Mouse (Mus musculus): ENCODE measurements around the gene Rgs9.

The Rgs9 gene

DNA sequence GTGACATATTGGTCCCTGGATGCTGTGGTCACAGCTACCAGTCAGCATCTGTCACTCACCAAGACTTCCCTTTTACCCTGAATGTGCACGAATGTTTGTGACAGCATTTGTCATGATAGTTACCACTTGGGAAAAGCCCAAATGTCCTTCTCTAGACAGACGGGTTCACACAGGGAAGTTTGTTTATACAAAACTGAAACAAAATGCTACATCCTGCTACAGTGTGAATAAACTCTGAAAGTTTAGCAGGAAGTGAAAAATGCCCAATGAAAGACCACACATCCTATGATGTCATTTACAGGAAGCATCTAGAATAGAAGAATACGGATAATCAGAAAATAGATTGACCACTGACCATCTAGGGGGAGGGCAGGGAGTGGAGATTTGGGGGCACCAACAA lies 51.0 kb downstream of the Rgs9 start:
- in situ Hi-C loops (cut with MboI, MseI): loop anchor here (5.0 to 25.0 kb wide), 3 partner anchors 200 to 615 kb away; no protein-coding TSS in a partner anchor

DNA sequence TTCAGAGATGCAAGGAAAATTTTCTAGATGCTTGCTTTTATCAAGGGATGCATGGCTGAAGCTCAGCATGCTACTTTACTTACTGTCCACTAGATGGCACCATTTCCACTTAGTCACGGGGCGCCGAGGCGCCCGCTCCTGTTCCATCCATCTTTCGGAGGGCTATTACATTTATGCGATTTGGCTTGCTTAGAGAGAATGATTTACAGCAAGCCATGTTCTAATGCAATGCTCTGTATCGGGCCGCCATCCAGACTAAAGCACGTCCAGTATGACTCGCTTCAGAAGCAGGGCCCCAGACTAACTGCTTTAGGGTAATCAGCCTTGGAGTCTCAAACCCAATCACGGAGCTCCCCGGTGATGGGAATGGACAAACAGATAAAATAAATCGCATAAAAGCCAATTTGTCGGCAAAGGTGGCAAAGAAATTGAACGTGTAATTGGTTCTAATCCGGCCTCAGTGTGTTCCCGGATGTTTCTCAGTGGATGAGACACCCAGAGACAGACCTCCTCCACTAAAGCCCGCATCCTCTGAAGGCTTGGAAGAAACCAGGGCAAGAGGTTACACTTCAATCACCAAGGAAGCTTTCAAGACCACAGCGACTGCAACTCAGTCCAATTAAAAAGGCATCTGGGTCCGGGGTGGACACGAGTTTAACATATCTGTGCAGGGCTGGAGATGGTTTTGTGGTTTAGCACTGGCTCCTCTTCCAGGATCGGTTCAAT lies 53.1 kb downstream of the Rgs9 start:
- in situ Hi-C loops (cut with MboI, MseI): loop anchor here (5.0 to 25.0 kb wide), 3 partner anchors 203 to 618 kb away; no protein-coding TSS in a partner anchor

DNA sequence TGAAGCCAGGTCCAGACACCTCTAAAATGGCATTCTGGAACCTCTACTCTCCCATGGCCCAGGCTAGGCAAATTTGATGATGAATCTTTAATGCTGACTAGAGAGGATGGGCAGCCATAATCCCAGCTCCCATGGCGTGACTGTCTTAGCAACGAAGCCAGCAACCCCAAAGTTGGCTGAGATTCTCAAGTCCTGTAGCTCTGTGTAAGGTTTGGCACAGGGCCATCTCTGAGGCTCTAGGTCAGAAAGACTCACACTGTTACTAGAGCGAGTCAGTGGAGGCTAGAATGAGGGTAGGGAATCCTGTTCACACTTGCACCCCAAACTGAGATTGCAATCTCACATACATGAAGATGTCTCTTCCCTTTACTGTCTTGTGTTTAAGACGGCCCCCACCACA lies 57.8 kb downstream of the Rgs9 start:
- in situ Hi-C loops (cut with MboI, MseI): loop anchor here (25.0 kb wide), 1 partner anchor 622 kb away; no protein-coding TSS in a partner anchor

DNA sequence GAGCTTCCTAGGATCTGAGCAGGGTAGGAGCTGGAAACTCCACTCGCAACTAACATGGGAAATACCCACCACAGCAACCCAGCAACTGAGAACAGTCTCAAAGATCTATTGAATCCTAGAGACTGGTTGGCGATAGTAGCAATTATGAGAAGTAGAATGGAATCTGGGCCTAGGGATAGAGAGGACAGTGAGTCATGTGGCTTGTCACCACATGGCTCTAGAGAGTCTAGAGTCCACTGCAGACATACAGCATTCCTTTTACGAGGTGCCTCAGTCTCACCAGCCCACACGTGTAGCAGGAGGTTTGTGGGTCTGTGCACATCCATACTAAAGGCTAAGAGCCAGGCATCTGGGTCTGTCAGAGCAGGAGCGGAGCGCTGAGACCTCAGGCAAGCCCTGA lies 59.3 kb downstream of the Rgs9 start:
- in situ Hi-C loops (cut with MboI, MseI): loop anchor here (25.0 kb wide), 1 partner anchor 624 kb away; no protein-coding TSS in a partner anchor

DNA sequence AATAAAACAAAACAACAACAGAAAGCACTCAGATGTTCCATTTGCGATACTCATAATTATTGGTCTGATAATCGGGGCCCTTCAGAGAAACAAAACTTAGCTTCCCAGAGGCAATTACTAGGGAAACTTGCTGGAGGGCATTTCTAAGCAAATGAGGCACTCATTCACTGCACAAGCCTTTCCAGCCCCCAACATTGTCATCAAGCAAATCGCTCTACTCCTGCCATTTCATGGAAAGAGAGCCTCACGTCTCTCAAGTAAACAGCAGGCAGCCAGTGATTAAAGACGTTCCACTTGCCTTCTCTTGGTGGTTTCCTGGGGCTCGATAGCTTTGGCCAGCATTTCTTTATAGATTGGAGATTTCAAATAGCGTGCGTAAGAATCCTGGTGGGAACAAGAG lies 60.1 kb downstream of the Rgs9 start:
- in situ Hi-C loops (cut with MboI, MseI): loop anchor here (25.0 kb wide), 1 partner anchor 625 kb away; no protein-coding TSS in a partner anchor

DNA sequence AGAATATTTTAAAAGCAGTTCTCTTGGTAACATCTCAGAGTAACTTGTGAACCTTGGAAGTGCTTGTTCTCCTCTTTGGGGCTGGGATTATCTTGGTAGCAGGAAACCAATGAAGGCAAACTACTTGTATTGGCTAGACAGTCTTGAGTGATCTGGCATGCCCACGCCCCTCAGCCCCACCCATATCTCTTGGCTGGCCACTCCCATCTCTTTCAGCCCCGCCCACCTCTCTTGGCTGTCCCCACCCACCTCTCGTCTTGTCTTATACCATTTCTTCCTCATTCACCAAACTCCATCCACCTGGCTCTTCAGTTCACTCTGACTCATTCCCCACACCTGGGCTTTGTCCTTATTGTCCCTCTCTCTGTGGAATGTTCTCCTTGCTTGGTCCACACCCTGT lies 64.3 kb downstream of the Rgs9 start:
- in situ Hi-C loops (cut with MboI, MseI): loop anchor here (25.0 kb wide), 1 partner anchor 629 kb away; no protein-coding TSS in a partner anchor

DNA sequence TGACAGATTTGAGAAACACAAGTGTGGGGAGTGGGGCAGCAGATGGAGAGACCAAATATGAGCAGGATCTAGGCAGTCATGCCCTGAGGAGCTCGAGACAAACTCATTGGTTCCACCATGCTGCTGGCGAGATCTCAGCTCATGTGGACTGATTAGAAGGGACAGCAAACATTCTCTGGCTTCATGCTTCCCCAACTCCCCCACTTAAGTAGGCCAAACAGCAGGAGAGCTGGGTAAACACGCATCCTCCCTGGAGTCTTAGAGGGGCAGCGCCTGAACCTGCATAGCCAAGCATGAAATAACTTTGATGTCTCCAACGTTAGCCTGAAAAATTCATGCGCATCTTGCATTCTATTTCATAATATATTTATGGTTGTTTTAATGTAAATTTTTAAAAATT lies 65.1 kb downstream of the Rgs9 start:
- in situ Hi-C loops (cut with MboI, MseI): loop anchor here (25.0 kb wide), 1 partner anchor 629 kb away; no protein-coding TSS in a partner anchor

DNA sequence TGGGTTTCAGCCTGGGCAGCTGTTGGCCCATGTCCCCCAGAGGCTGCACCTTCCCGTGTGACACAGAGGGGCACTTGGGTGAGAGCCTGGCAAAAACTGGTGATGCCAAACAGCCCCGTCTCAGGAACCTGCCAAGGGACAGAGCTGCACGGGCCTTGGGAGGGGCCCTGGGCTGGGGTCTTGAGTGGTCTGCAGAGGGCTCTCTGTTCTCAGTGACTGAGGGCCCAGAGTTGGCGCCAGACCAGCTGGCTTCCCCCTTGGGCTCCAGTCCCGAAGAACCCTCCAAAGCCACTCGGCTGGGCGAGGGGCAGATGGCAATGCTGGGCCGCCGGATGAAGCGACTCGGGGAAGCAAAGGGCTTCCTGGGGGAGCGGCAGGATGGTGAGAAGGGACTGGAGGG lies 70.8 kb downstream of the Rgs9 start:
- in situ Hi-C loops (cut with MboI, MseI): loop anchor here (25.0 kb wide), 1 partner anchor 635 kb away; no protein-coding TSS in a partner anchor

DNA sequence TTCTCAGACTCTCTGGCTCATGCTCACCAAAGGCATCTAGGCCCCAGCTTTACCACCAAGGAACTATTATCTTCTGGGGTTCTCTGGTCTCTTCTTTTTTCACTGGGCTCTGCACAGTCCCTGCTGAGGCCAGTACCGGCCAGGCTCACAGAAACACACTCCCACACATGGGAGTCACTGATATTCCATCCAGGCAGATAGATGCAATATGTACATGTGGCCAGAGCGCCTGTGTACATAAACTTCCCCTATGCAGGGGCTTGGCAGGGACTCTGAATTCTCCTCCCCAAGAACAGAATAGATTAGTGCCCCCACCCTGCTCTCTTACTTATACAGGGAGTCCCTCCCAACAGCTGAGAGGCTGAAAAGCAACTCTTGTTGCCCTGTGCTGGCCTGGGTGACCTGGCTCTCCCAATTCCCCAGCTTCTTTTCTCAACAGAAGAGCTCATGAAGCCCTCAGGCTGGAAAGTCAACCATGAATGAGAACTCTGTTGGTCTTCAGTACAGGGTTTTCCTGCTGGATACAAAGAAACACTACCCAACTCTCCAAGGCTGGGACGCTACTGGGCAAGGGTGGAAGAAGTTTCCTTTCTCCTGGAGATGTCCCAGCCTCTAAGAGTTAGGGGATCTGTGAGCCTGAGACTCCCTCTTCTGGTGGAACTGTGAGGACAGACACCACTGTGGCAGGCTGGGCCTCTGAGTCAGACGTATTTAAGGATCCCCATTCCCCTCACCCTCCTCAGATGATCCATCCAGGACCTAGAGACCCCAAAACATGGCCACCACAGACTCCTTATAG lies 76.5 kb downstream of the Rgs9 start:
- in situ Hi-C loops (cut with MboI, MseI): no loop called here

DNA sequence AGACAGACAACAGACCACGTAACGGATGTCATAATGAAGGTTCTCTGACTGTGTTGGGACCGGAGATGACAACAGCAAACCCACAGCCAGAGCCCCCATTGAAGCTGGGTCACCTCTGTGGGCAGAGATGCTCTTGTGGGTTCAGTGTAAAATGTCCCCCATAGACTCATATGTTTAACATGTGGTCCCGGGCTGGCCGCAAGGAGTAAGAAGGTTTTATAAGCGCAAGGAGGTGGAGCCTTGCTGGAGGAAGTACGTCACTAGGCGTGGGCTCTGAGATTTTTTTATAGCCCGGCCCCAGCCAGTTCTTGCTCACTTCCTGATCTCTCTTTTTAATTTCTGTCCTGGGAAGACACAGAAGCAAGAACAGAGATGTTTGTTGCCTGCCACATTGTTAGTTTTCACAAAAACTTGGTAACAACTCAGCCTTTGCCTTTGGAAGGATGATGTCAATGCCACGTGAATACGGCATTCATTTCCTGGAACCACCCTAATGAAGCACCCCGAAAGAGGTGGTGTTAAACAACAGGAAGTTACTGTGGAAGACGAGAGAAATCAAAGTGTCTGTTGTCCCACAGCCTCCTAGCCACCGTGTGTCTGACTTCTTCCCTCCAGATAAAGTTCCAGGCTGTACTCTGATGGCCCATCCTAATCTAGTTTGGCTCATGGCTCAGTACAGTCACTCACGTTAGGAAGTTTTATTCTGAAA lies 79.1 kb downstream of the Rgs9 start:
- in situ Hi-C loops (cut with MboI, MseI): no loop called here

DNA sequence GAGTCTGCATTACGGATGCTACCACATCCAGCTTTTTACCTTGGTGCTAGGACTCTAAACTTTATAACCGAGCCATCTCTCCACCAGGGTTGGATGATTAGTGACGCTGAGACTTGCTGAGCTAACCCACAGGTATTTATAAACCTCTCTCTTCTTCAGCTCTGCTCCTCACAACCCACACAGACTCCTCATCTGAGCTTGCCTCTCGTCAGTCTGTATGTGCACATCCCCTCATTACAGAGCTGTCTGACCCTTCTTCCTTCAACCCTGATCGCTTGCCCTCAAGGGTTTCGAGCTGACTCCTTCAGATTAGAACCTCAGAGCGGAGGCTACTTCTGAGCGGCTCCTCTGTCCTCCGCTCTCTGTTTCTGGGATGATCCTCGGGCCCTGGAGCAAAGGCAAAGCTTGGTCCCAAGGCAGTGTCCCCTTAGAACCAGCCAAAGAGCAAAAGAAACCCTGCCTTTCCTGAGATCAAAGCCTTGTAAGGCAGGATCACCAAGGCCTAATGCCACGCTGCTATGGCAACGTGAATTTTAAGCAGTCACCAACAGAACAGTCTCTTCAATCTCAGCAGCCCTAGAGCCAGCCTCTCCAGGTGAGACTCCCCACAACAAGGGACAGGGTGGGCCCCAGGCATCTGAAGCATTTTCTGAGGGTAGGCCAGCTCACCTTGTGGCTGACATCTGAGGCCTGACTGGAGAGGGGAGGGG lies 79.9 kb downstream of the Rgs9 start:
- in situ Hi-C loops (cut with MboI, MseI): no loop called here

DNA sequence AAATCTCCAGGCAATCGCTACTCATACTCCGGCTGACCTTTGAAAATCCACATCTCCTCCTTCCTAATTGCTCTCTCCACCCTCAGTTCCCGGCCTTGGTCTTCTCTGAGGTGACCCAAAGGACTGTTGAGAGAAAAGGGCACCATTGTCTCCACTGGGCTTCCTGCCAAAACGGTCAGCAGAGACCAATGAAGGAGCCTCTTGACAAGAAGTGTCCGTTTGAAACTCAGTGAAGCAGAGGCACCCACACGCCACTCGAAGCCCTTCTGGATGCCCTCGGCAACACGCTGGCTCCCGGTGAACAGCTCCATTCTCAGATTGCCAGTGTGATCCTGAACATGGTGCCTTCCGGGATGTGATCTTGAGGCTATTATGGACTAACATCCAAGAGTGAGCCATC lies 87.2 kb downstream of the Rgs9 start:
- in situ Hi-C loops (cut with MboI, MseI): no loop called here

DNA sequence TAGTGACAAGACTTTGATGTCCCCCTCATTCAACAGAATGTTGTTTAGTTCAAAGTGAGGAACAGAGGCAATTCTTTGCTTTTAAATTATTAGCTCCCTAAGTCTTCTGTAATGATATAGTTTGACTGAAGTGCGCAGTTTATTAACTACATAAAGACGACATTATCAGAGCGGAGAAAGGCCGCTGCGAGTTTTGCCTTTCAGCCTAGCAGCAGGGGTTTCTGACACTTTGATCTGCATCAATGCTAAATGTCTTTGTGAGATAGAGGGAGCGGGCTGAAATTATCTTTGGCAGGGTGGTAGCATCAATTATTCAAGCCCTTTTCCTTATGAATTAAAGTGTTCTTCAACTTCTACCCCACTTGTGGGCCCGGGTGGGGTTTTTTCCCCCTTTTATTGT lies 87.6 kb downstream of the Rgs9 start:
- in situ Hi-C loops (cut with MboI, MseI): no loop called here

DNA sequence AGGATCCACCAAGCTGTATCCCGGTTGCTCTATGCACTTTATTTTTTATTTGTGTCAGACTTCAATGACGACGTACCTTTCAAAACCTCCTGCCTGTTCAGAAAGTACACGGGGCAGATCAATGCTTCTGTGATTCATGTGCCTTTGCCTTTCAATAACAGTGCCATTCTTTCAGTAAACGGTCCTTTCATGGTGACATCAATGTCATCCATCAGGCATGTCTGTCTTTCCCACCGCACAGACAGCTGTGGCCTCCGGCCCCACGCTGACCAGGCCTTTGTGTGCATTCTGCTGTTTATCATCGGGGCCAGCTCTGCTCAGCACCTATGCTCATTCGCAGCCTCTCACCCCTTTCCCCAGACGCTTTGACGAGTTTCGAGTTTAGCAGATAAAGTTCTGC lies 91.2 kb downstream of the Rgs9 start:
- in situ Hi-C loops (cut with MboI, MseI): no loop called here

DNA sequence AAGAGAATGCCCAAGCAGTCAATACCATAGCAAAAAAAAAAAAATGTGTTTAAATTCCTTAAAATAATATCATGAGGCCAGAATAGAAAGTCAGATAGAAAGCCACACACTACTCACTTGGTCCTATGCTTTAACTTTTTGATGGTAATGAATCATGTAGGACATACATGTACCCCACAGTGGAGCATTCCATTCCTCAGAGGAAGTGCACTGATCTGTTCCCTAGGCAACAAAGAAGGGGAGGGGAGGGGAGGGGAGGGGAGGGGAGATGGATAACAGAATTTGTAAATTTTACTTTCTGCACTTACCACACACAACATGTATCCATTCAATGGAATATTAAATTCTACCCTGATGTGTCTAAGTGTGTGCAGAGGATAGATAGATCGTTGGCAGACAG lies 91.9 kb downstream of the Rgs9 start:
- in situ Hi-C loops (cut with MboI, MseI): no loop called here

DNA sequence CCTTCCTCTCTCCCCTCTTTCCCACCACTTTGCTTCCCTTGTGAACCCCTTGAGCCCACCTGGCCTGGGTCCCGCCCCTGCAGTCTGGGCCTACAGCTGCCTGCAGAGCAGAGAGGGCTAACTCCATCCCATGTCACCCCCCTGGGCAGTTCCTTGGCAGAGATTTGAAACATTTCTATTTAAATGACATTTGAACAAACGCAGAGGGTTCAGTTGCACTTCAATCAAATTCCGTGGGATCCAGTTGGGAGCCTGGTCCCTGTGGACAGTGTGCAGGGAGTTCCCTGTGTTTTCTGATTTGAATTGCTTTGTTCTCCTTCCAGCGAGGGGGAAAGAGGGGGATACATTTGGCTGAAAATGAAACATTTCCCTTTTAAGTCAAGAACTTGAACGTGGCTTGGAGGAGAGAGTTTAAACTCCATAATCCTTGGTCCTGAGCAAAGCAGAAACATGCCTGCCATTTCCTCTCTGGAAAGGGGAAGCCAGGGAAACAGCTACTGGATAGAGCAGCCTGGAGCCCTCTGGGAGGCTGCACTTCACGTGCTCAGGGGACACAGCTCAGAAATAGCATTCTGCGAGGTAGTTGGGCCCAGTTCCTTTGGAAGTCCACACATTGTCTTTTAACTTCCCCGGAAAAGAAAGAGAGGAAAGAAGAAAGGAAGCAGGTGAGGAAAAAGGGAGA lies 98.2 kb downstream of the Rgs9 start:
- in situ Hi-C loops (cut with MboI, MseI): no loop called here

DNA sequence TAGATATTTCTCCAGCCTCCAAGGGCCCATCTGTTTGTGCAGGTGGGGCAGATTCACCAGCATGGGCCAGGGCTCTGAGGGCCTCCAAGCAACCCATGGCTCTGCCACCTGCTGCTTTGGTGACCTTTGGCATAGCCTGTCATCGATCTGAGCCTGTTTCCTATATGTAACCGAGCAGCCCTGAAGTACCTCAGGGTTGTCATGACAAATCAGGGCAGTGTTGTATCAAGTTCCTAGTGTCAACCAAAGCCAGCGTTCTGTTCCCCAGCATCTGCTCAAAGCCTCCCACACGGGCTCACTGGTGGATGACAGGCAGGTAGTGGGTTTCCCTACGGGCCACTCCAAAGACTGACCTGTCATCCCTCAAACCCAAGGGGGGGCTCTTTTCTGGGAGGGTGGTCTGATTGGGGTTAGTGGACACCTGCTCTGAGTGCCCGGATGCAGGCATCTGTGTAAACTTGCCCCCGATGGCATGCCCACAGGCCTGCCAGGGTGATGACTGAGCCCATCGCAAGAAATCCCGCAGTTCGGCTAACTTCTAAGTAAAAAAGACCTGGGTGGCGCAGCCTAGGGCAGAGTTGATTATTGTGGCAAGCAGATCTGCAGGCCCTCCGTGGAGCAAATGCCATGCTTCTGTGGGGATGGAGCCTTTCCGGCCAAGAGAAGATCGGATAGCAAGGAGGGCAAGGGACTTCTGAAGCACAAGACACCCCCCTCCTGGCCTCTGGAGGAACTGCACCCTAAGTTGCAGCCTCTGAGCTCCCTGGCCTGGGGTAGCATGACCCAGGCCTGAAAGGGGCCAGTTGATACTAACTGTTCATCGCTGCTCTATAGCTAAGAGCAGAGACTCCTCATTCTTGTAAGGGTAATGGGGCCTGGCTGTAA lies 105.0 kb downstream of the Rgs9 start:
- in situ Hi-C loops (cut with MboI, MseI): no loop called here

DNA sequence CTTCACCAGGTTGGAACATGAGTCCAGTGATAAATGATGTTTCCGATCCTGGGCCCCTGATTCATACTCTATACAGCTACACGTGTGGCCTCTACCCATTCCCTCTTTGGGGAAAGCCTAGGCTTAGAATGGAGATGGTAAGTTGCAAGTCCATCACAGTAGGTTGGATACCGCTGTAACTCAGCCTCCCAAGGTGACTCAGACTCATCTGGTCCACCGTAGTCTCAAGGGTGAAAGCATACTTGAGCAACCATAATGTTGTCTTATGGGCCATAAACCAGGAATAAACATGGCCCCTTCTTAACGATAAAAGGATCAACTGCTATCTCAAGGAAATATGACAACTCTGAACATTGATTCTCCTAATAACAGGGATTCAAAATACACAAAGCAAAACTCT lies 109.7 kb downstream of the Rgs9 start:
- in situ Hi-C loops (cut with MboI, MseI): loop anchor here (10.0 kb wide), 1 partner anchor 733 kb away; no protein-coding TSS in a partner anchor

DNA sequence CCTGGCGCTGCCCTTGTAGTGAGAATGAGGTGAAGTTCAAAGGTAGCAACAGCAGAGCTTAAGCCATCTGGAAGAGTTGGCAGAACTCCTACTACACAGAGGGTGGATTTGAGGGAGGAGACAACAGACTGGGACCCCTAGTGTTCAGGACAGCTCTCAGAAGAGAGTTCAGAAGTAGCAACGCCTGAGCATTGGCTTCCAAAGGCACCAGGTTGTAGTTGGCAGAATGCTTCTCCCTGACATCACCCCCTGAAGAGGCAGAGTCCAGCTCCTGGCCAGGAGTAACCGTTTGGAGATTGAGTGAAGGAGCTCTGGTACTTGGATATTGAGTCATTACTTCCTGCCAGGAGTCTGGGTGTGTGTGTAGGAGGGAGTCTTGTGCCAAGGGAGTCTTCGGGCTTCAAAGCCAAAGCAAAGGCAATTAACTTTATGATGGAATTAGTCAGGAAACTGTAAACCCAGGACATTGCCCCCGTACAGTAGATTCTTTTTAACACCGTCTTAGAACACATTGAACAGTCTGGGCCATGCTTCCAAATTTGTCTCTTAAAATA lies 110.2 kb downstream of the Rgs9 start:
- in situ Hi-C loops (cut with MboI, MseI): loop anchor here (10.0 kb wide), 1 partner anchor 733 kb away; no protein-coding TSS in a partner anchor
